Mouse (Mus musculus) heart, adult 2 months (tissue): ENCODE measurements at regions not wholly inside any gene's neighbourhood (a gene's known extent, or its start where the extent isn't known, plus 50 kb on each side); places are given as distances from the start of the nearest gene placed in this dataset.

Experiments
- DNase-seq, 2 experiments: peaks; one replicate each; pipeline ENCODE4 v3.0.0; 2021
- H3K27ac ChIP-seq: fragments of 200-600 bp; 2 replicates; pipeline ENCODE4 v1.8.1; 2022
- H3K27me3 ChIP-seq: fragments of 200-500 bp; 2 replicates; pipeline ENCODE4 v1.6.1; 2012; ENCODE audit warnings: mild to moderate bottlenecking, low read length, inconsistent platforms, mixed read lengths; ENCODE audit not compliant: control insufficient read depth, insufficient read depth
- H3K36me3 ChIP-seq: fragments of 200-500 bp; 2 replicates; pipeline ENCODE4 v1.6.1; 2012; ENCODE audit warnings: low read length, inconsistent platforms; ENCODE audit not compliant: control insufficient read depth, insufficient read depth
- H3K4me1 ChIP-seq: fragments of 200-500 bp; 2 replicates; pipeline ENCODE4 v1.6.1; 2011; ENCODE audit warnings: low read length; ENCODE audit not compliant: control insufficient read depth, insufficient read depth
- H3K4me3 ChIP-seq: fragments of 200-600 bp; 2 replicates; pipeline ENCODE4 v1.8.1; 2022
- H3K79me2 ChIP-seq: fragments of 200-500 bp; replicated peaks from 2 replicates; pipeline ENCODE4 v1.6.1; 2012; ENCODE audit warnings: mild to moderate bottlenecking, inconsistent platforms, low read length, moderate library complexity, mixed read lengths; ENCODE audit not compliant: control insufficient read depth, insufficient read depth
- H3K9ac ChIP-seq: fragments of 200-500 bp; 2 replicates; pipeline ENCODE4 v1.6.1; 2012; ENCODE audit warnings: low read depth, mild to moderate bottlenecking, control low read depth, inconsistent platforms, low read length, mixed read lengths
- CTCF ChIP-seq: fragments of 200-600 bp; IDR thresholded peaks from 2 replicates; pipeline ENCODE4 v1.8.1; 2022; ENCODE audit warnings: antibody characterized with exemption, mild to moderate bottlenecking, moderate library complexity
- EP300 ChIP-seq: fragments of 200-500 bp; IDR thresholded peaks from 2 replicates; pipeline ENCODE4 v1.6.1; 2011; ENCODE audit warnings: low read depth, low read length, control low read depth; ENCODE audit not compliant: insufficient read depth
- POLR2A ChIP-seq: fragments of 200-500 bp; IDR thresholded peaks from 2 replicates; pipeline ENCODE4 v1.6.1; 2011; ENCODE audit warnings: mild to moderate bottlenecking, low read depth, low read length, control low read depth; ENCODE audit not compliant: insufficient read depth
- WGBS: fragments of 180-500 bp; shearing (Covaris S2); methylation state at CpG from one replicate; pipeline ENCODE4 v1.1.7; 2018; 5-methylcytosine and 5-hydroxymethylcytosine counted together
- intact Hi-C: fragments of 180-260 bp; cut with DNase I; formaldehyde crosslinking; loops from one replicate; pipeline ENCODE4 v1.15.1; 2025

- Histone ChIP-seq H3K79me2 (no peaks in the 10 kb centered on the region), H3K27me3 (no peaks in the 10 kb centered on the region), H3K4me3 (no peak overlapping the region), H3K9ac (no peak overlapping the region), H3K27ac (no peak overlapping the region), H3K4me1 (no peaks in the 10 kb centered on the region; the same call in 1 of the 2 replicates), H3K36me3 (no peaks in the 10 kb centered on the region)
- 71% methylated on average over 3 of the region's 3 CpGs for WGBS
- no peak for DNase-seq
- no peak for TF ChIP-seq EP300
- no peak for TF ChIP-seq POLR2A
- no peak for TF ChIP-seq CTCF
- intact Hi-C loops: no loop called here
Observed at GRCm38 (mm10) chr1:169872865-169873264, 55.6 kb upstream of the Ccdc190 start.

- no peak for DNase-seq
- intact Hi-C loops: no loop called here
Observed at GRCm38 (mm10) chr1:169868636-169869035, 59.8 kb upstream of the Ccdc190 start.

GRCm38 (mm10) chr1:169867453-169867852 lies 61.0 kb upstream of the Ccdc190 start:
- Histone ChIP-seq H3K4me1 (no peaks in the 10 kb centered on the region; the same call in 1 of the 2 replicates), H3K4me3 (no peak overlapping the region), H3K27ac (no peak overlapping the region), H3K79me2 (no peaks in the 10 kb centered on the region), H3K27me3 (no peaks in the 10 kb centered on the region), H3K9ac (no peak overlapping the region), H3K36me3 (no peaks in the 10 kb centered on the region)
- intact Hi-C loops: no loop called here
- TF ChIP-seq CTCF (no peak), EP300 (no peak), POLR2A (no peak)
- 56% methylated on average over 3 of the region's 3 CpGs for WGBS
- no peak for DNase-seq

More at GRCm38 (mm10) chr1:169868636-169869035, 59.8 kb upstream of the Ccdc190 start:
- Histone ChIP-seq H3K27me3 (no peaks in the 10 kb centered on the region), H3K79me2 (no peaks in the 10 kb centered on the region), H3K4me3 (no peak overlapping the region), H3K36me3 (no peaks in the 10 kb centered on the region), H3K4me1 (no peaks in the 10 kb centered on the region; the same call in 1 of the 2 replicates), H3K9ac (no peak overlapping the region), H3K27ac (no peak overlapping the region)
- TF ChIP-seq POLR2A: no peak
- TF ChIP-seq CTCF: no peak
- no peak for TF ChIP-seq EP300
- WGBS: 63% methylated on average over 3 of the region's 3 CpGs

GRCm38 (mm10) chr1:169866840-169867239 lies 61.6 kb upstream of the Ccdc190 start:
- Histone ChIP-seq H3K9ac (no peak overlapping the region), H3K27ac (no peak overlapping the region), H3K4me1 (no peaks in the 10 kb centered on the region; the same call in 1 of the 2 replicates), H3K79me2 (no peaks in the 10 kb centered on the region), H3K27me3 (no peaks in the 10 kb centered on the region), H3K4me3 (no peak overlapping the region), H3K36me3 (no peaks in the 10 kb centered on the region)
- no peak for DNase-seq
- intact Hi-C loops: no loop called here
- whole genome bisulfite sequencing: 84% methylated on average over 6 of the region's 6 CpGs
- TF ChIP-seq CTCF (no peak), POLR2A (no peak), EP300 (no peak)

- Histone ChIP-seq H3K4me3 (no peak overlapping the region), H3K4me1 (no peaks in the 10 kb centered on the region), H3K36me3 (no peaks in the 10 kb centered on the region), H3K79me2 (no peaks in the 10 kb centered on the region), H3K27ac (no peak overlapping the region), H3K9ac (no peak overlapping the region), H3K27me3 (no peaks in the 10 kb centered on the region)
- intact Hi-C loops: no loop called here
- TF ChIP-seq POLR2A: no peak
- TF ChIP-seq EP300: no peak
- no peak for TF ChIP-seq CTCF
- 67% methylated on average over 3 of the region's 3 CpGs for WGBS
- DNase-seq: no peak
Observed at GRCm38 (mm10) chr1:169859041-169859440, 69.4 kb upstream of the Ccdc190 start.

- no peak for DNase-seq
- H3K79me2 ChIP-seq: no peaks in the 10 kb centered on the region
- TF ChIP-seq EP300 (no peak), POLR2A (no peak), CTCF (no peak)
- H3K36me3 ChIP-seq: no peaks in the 10 kb centered on the region
- H3K4me3 ChIP-seq: no peak overlapping the region
- no peak overlapping the region for H3K9ac ChIP-seq
- WGBS: 57% methylated on average over 4 of the region's 4 CpGs
- intact Hi-C loops: no loop called here
- H3K27me3 ChIP-seq: no peaks in the 10 kb centered on the region
- H3K4me1 ChIP-seq: no peaks in the 10 kb centered on the region
- H3K27ac ChIP-seq: no peak overlapping the region
Observed at GRCm38 (mm10) chr1:169851663-169852062, 76.8 kb upstream of the Ccdc190 start.
